Mouse (Mus musculus): Measurements from ENCODE around the gene Mfsd4b2.

Gene Mfsd4b2

GRCm38 (mm10) chr10:39893702-39894697 lies 32.7 kb downstream of the Mfsd4b2 start:
- DNase-seq (ENCODE audit: low read depth) = peak; percentile 62

DNA sequence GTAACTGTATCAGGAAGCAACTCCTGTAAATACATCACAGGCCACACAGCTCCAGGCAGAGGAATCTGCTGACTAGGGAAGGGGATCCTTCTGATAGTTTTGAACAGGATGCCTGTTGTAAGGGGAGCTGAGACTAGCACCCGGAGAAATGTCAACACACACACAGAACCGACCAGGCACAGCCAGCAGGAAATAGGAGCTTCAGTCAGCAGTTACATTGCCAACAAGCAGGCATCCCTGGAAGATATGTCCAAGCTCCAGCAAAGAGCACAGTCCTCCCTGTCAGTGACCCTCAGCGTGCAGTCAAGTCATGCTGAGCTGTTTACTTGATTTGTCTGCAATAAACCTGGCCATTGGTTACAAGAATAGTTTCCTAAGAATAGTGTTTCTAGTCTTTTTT lies 38.1 kb downstream of the Mfsd4b2 start:
- no peak for DNase-seq (ENCODE audit: low read depth)

All from c-Kit-positive CD71-positive TER-119-negative erythroid progenitor cells, embryonic 14.5 days (primary cell).